Mouse (Mus musculus): Measurements from ENCODE around the gene Gzmn.
A peak's percentile ranks its signal among the peaks of the same experiment; 100 is the strongest.
"Not testable (repeated sequence)": the region's sequence is repeated elsewhere in the genome, so short reads cannot be mapped to it uniquely, and the experiment has no call there.

The Gzmn gene

GRCm38 (mm10) chr14:56174499-56174898 lies at the start of gene Gzmn:
Gzmn (minus strand) TSS chr14:56174599.
- no peaks in the 10 kb centered on the region for H3K27me3 ChIP-seq (ENCODE audit: control insufficient read depth, insufficient read depth, low read length, poor library complexity, severe bottlenecking)
- no peak for DNase-seq (ENCODE audit: low read depth, low spot score)
- H3K36me3 ChIP-seq (ENCODE audit: control insufficient read depth, insufficient read depth, low read length, poor library complexity, severe bottlenecking): no peaks in the 10 kb centered on the region

- Histone ChIP-seq H3K36me3 (ENCODE audit: control insufficient read depth, insufficient read depth, low read length, poor library complexity, severe bottlenecking) (no peaks in the 10 kb centered on the region), H3K27me3 (ENCODE audit: control insufficient read depth, insufficient read depth, low read length, poor library complexity, severe bottlenecking) (no peaks in the 10 kb centered on the region)
- no peak for DNase-seq (ENCODE audit: low read depth, low spot score)
Observed at GRCm38 (mm10) chr14:56211317-56211716, 36.9 kb upstream of the Gzmn start, which contains the start of gene Gzmf. Gzmf (minus strand) TSS chr14:56211417.

GRCm38 (mm10) chr14:56205613-56206012 lies 31.2 kb upstream of the Gzmn start:
- H3K36me3 ChIP-seq (ENCODE audit: control insufficient read depth, insufficient read depth, low read length, poor library complexity, severe bottlenecking): no peaks in the 10 kb centered on the region
- DNase-seq (ENCODE audit: low read depth, low spot score): no peak
- no peaks in the 10 kb centered on the region for H3K27me3 ChIP-seq (ENCODE audit: control insufficient read depth, insufficient read depth, low read length, poor library complexity, severe bottlenecking)

GRCm38 (mm10) chr14:56205021-56205420 lies 30.6 kb upstream of the Gzmn start:
- H3K27me3 ChIP-seq (ENCODE audit: control insufficient read depth, insufficient read depth, low read length, poor library complexity, severe bottlenecking); H3K36me3 ChIP-seq (ENCODE audit: control insufficient read depth, insufficient read depth, low read length, poor library complexity, severe bottlenecking): not testable (repeated sequence)
- peak; percentile 20 for DNase-seq (ENCODE audit: low read depth, low spot score)

GRCm38 (mm10) chr14:56203975-56204374 lies 29.6 kb upstream of the Gzmn start:
- Histone ChIP-seq H3K27me3 (ENCODE audit: control insufficient read depth, insufficient read depth, low read length, poor library complexity, severe bottlenecking) (no peaks in the 10 kb centered on the region), H3K36me3 (ENCODE audit: control insufficient read depth, insufficient read depth, low read length, poor library complexity, severe bottlenecking) (no peaks in the 10 kb centered on the region)
- DNase-seq (ENCODE audit: low read depth, low spot score): peak; percentile 47

GRCm38 (mm10) chr14:56186946-56187345 lies 12.5 kb upstream of the Gzmn start:
- DNase-seq (ENCODE audit: low read depth, low spot score): no peak
- Histone ChIP-seq H3K36me3 (ENCODE audit: control insufficient read depth, insufficient read depth, low read length, poor library complexity, severe bottlenecking) (no peaks in the 10 kb centered on the region), H3K27me3 (ENCODE audit: control insufficient read depth, insufficient read depth, low read length, poor library complexity, severe bottlenecking) (no peaks in the 10 kb centered on the region)

- H3K27me3 ChIP-seq (ENCODE audit: control insufficient read depth, insufficient read depth, low read length, poor library complexity, severe bottlenecking): no peaks in the 10 kb centered on the region
- no peak for DNase-seq (ENCODE audit: low read depth, low spot score)
Observed at GRCm38 (mm10) chr14:56186521-56186920, 12.1 kb upstream of the Gzmn start.

GRCm38 (mm10) chr14:56177651-56178050 lies 3.3 kb upstream of the Gzmn start:
- peak; percentile 13 for DNase-seq (ENCODE audit: low read depth, low spot score)
- not testable (repeated sequence) for H3K27me3 ChIP-seq (ENCODE audit: control insufficient read depth, insufficient read depth, low read length, poor library complexity, severe bottlenecking); H3K36me3 ChIP-seq (ENCODE audit: control insufficient read depth, insufficient read depth, low read length, poor library complexity, severe bottlenecking)

More at GRCm38 (mm10) chr14:56186521-56186920, 12.1 kb upstream of the Gzmn start:
- no peaks in the 10 kb centered on the region for H3K36me3 ChIP-seq (ENCODE audit: control insufficient read depth, insufficient read depth, low read length, poor library complexity, severe bottlenecking)

- H3K27me3 ChIP-seq (ENCODE audit: control insufficient read depth, insufficient read depth, low read length, poor library complexity, severe bottlenecking): no peaks in the 10 kb centered on the region
- no peak for DNase-seq (ENCODE audit: low read depth, low spot score)
- H3K36me3 ChIP-seq (ENCODE audit: control insufficient read depth, insufficient read depth, low read length, poor library complexity, severe bottlenecking): no peaks in the 10 kb centered on the region
Observed at GRCm38 (mm10) chr14:56173396-56173795, 1.0 kb downstream of the Gzmn start.

- no peaks in the 10 kb centered on the region for H3K36me3 ChIP-seq (ENCODE audit: control insufficient read depth, insufficient read depth, low read length, poor library complexity, severe bottlenecking)
- H3K27me3 ChIP-seq (ENCODE audit: control insufficient read depth, insufficient read depth, low read length, poor library complexity, severe bottlenecking): no peaks in the 10 kb centered on the region
- no peak for DNase-seq (ENCODE audit: low read depth, low spot score)
Observed at GRCm38 (mm10) chr14:56172744-56173143, 1.7 kb downstream of the Gzmn start.

GRCm38 (mm10) chr14:56168009-56168408 lies 6.4 kb downstream of the Gzmn start:
- Histone ChIP-seq H3K27me3 (ENCODE audit: control insufficient read depth, insufficient read depth, low read length, poor library complexity, severe bottlenecking) (no peaks in the 10 kb centered on the region), H3K36me3 (ENCODE audit: control insufficient read depth, insufficient read depth, low read length, poor library complexity, severe bottlenecking) (no peaks in the 10 kb centered on the region)
- no peak for DNase-seq (ENCODE audit: low read depth, low spot score)

GRCm38 (mm10) chr14:56162109-56162508 lies 12.3 kb downstream of the Gzmn start:
- DNase-seq (ENCODE audit: low read depth, low spot score): no peak
- Histone ChIP-seq H3K27me3 (ENCODE audit: control insufficient read depth, insufficient read depth, low read length, poor library complexity, severe bottlenecking) (no peaks in the 10 kb centered on the region), H3K36me3 (ENCODE audit: control insufficient read depth, insufficient read depth, low read length, poor library complexity, severe bottlenecking) (no peaks in the 10 kb centered on the region)

GRCm38 (mm10) chr14:56159479-56159878 lies 14.9 kb downstream of the Gzmn start, which contains the start of gene Gzmg:
Gzmg (minus strand) TSS chr14:56159579.
- not testable (repeated sequence) for H3K36me3 ChIP-seq (ENCODE audit: control insufficient read depth, insufficient read depth, low read length, poor library complexity, severe bottlenecking); H3K27me3 ChIP-seq (ENCODE audit: control insufficient read depth, insufficient read depth, low read length, poor library complexity, severe bottlenecking)

GRCm38 (mm10) chr14:56155340-56155739 lies 19.1 kb downstream of the Gzmn start:
- no peak for DNase-seq (ENCODE audit: low read depth, low spot score)
- no peaks in the 10 kb centered on the region for H3K27me3 ChIP-seq (ENCODE audit: control insufficient read depth, insufficient read depth, low read length, poor library complexity, severe bottlenecking)
- H3K36me3 ChIP-seq (ENCODE audit: control insufficient read depth, insufficient read depth, low read length, poor library complexity, severe bottlenecking): no peaks in the 10 kb centered on the region

More at GRCm38 (mm10) chr14:56159479-56159878, 14.9 kb downstream of the Gzmn start, which contains the start of gene Gzmg:
- DNase-seq (ENCODE audit: low read depth, low spot score): not testable (repeated sequence)

- H3K36me3 ChIP-seq (ENCODE audit: control insufficient read depth, insufficient read depth, low read length, poor library complexity, severe bottlenecking); H3K27me3 ChIP-seq (ENCODE audit: control insufficient read depth, insufficient read depth, low read length, poor library complexity, severe bottlenecking); DNase-seq (ENCODE audit: low read depth, low spot score): not testable (repeated sequence)
Observed at GRCm38 (mm10) chr14:56133675-56134074, 40.7 kb downstream of the Gzmn start.

- H3K36me3 ChIP-seq (ENCODE audit: control insufficient read depth, insufficient read depth, low read length, poor library complexity, severe bottlenecking); DNase-seq (ENCODE audit: low read depth, low spot score); H3K27me3 ChIP-seq (ENCODE audit: control insufficient read depth, insufficient read depth, low read length, poor library complexity, severe bottlenecking): not testable (repeated sequence)
Observed at GRCm38 (mm10) chr14:56132508-56132907, 41.9 kb downstream of the Gzmn start, which contains the start of gene Gzmd. Gzmd (minus strand) TSS chr14:56132608.
